Mouse (Mus musculus) intestine, embryonic 14.5 days (tissue): ENCODE measurements around the gene Zfp775. TPM values are rescaled to one million over a fixed set of nuclear protein-coding genes. Genes with fewer than 3 reads are reported as not detected.

Source experiments
- ATAC-seq: fragments of 200-750 bp; cut with Nextera tagmentation; replicated peaks from 2 replicates; pipeline ENCODE4 v1.8.0; 2017; ENCODE audit warnings: low read depth, moderate number of reproducible peaks, moderate TSS enrichment, moderate library complexity; ENCODE audit not compliant: low FRiP score, low TSS enrichment
- DNase-seq: peaks from one replicate; pipeline ENCODE4 v3.0.0-alpha.2; 2018; ENCODE audit warnings: low spot score
- H3K27ac ChIP-seq: fragments of 300-500 bp; sonication (generic); 2 replicates; pipeline ENCODE4 v1.5.1; 2014; ENCODE audit warnings: low read depth, mild to moderate bottlenecking, control low read depth
- H3K27me3 ChIP-seq: fragments of 300-500 bp; sonication (generic); replicated peaks from 2 replicates; pipeline ENCODE4 v1.6.1; 2014; ENCODE audit warnings: low read length, control low read depth; ENCODE audit not compliant: control insufficient read depth, insufficient read depth
- H3K36me3 ChIP-seq: fragments of 300-500 bp; sonication (generic); 2 replicates; pipeline ENCODE4 v1.6.1; 2014; ENCODE audit warnings: low read length, control low read depth; ENCODE audit not compliant: control insufficient read depth, insufficient read depth
- H3K4me1 ChIP-seq: fragments of 300-500 bp; sonication (generic); replicated peaks from 2 replicates; pipeline ENCODE4 v1.6.1; 2014; ENCODE audit warnings: low read length, control low read depth, mixed read lengths; ENCODE audit not compliant: control insufficient read depth, insufficient read depth
- H3K4me2 ChIP-seq: fragments of 300-500 bp; sonication (generic); 2 replicates; pipeline ENCODE4 v1.6.1; 2014; ENCODE audit warnings: low read length
- H3K4me3 ChIP-seq: fragments of 300-500 bp; sonication (generic); 2 replicates; pipeline ENCODE4 v1.5.1; 2014; ENCODE audit warnings: low read depth, low read length, control low read depth, mixed read lengths
- H3K9ac ChIP-seq: fragments of 300-500 bp; sonication (generic); 2 replicates; pipeline ENCODE4 v1.6.1; 2014; ENCODE audit warnings: mild to moderate bottlenecking, low read length
- H3K9me3 ChIP-seq: fragments of 300-500 bp; sonication (generic); 2 replicates; pipeline ENCODE4 v1.6.1; 2016; ENCODE audit warnings: low read length, control low read depth; ENCODE audit not compliant: control insufficient read depth
- WGBS: fragments of 180-500 bp; shearing (Covaris S2); extraction: QIAGEN DNeasy Blood & Tissue Kit; methylation state at CpG from one replicate; pipeline ENCODE4 v1.1.7; 2014; 5-methylcytosine and 5-hydroxymethylcytosine counted together
- polyA plus RNA-seq: library from polyadenylated mRNA; unstranded; fragments of >200 nt; fragmentation: Nextera tagmentation; extraction: Ambion mirVana; gene quantifications from 2 replicates; pipeline ENCODE4 v1.2.1, GENCODE M21; 2014

Zfp775 gene
- polyA plus RNA-seq, 1 experiment from 2014 or later, result 8.3 TPM

DNA sequence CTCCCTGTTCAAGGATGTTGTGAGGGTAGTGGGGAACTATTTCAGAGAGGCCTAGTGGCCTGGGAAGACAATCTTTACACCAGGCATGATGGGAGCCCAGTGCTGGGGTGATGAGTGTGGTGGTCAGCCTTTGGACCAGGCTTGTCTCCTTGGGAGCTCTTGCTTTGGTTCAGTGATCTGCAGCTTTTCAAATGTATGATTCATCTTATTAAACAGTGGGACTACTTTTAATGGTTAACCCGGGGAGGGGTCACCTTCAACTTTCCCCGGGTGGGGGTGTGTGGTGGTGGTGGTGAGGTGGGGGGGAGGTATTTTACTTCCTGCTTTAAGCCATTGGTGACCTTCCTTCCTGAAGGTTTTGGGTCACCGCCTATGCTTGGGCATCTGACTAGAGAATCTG, 26.5 kb downstream of the Zfp775 start:
- Histone ChIP-seq H3K9ac (no peak overlapping the region), H3K27me3 (peaks cover 35% of the 10 kb centered on the region), H3K4me3 (no peak overlapping the region), H3K9me3 (no peaks in the 10 kb centered on the region), H3K27ac (no peak overlapping the region), H3K4me2 (no peak overlapping the region), H3K4me1 (0 out of 2 replicates have a peak, but pooled peaks cover 5% of the 10 kb centered on the region), H3K36me3 (no peaks in the 10 kb centered on the region)
- no peak for DNase-seq
- no peak for ATAC-seq
- 92% methylated on average over 3 of the region's 3 CpGs for WGBS

GRCm38 (mm10) chr6:48628808-48629660, 27.2 kb downstream of the Zfp775 start:
- H3K27ac ChIP-seq, result no peak overlapping the region
- H3K4me3 ChIP-seq, result peak overlapping the region; percentile 40
- no peak for ATAC-seq
- H3K27me3 ChIP-seq, result peaks cover 35% of the 10 kb centered on the region
- 0 out of 2 replicates have a peak, but pooled peaks cover 5% of the 10 kb centered on the region for H3K4me1 ChIP-seq
- peak; percentile 65 for DNase-seq
- H3K9ac ChIP-seq, result peak overlapping the region; percentile 48
- peak overlapping the region; percentile 81 for H3K4me2 ChIP-seq
- no peaks in the 10 kb centered on the region for H3K9me3 ChIP-seq
- no peaks in the 10 kb centered on the region for H3K36me3 ChIP-seq
- 5% methylated on average over 54 of the region's 54 CpGs for WGBS

DNA sequence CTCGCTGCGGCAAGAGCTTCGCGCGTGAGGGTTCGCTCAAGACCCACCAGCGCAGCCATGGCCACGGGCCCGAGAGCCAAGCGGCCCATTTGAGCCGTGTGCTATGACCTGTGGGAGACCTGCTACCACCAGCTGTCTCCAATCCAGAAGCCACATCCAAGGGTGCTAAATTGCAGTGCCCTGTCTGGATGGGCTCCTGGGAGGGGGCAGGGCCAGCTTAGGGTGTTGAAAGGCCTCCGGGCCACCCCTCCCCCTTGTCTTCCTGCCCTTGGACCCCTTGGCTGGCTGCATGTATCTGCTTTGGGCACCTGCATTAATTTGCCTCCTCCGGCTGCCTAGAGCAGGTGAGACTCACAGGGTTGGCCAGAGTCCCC, 27.8 kb downstream of the Zfp775 start:
- no peaks in the 10 kb centered on the region for H3K9me3 ChIP-seq
- 0 out of 2 replicates have a peak, but pooled peaks cover 5% of the 10 kb centered on the region for H3K4me1 ChIP-seq
- ATAC-seq (0 out of 2 replicates have a peak, but pooled peaks have one; percentile 33), DNase-seq (no peak)
- WGBS, result 9% methylated on average over 13 of the region's 13 CpGs
- peaks cover 35% of the 10 kb centered on the region for H3K27me3 ChIP-seq
- H3K4me2 ChIP-seq, result peak overlapping the region; percentile 81
- H3K9ac ChIP-seq, result peak overlapping the region; percentile 48
- peak overlapping the region; percentile 40 for H3K4me3 ChIP-seq
- H3K36me3 ChIP-seq, result no peaks in the 10 kb centered on the region
- H3K27ac ChIP-seq, result no peak overlapping the region

DNA sequence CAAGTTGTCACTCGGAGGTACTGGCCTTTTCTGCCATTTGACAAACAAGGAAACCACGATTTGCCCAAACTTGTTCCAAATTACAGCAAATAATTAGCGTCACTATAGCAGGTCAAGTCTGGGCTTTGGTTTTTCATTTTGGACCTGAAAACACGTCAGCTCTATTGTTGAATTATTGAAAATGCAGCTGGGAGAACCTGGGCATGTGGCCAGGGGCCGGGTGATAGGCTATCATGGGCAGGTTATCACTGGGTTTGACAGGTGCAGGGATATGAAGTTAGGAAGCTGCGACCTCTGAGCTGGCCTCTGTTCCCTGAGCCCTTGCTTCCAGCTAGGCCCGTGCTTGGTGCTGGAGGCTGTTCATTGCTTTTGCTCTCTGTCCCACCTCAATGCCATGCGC, 29.0 kb downstream of the Zfp775 start:
- H3K9me3 ChIP-seq, result no peaks in the 10 kb centered on the region
- no peak overlapping the region for H3K27ac ChIP-seq
- DNase-seq (no peak), ATAC-seq (no peak)
- no peaks in the 10 kb centered on the region for H3K36me3 ChIP-seq
- no peak overlapping the region for H3K4me2 ChIP-seq
- 85% methylated on average over 8 of the region's 8 CpGs for WGBS
- peaks cover 32% of the 10 kb centered on the region for H3K27me3 ChIP-seq
- H3K4me3 ChIP-seq, result no peak overlapping the region
- H3K4me1 ChIP-seq, result 0 out of 2 replicates have a peak, but pooled peaks cover 5% of the 10 kb centered on the region
- H3K9ac ChIP-seq, result no peak overlapping the region

- ATAC-seq (no peak), DNase-seq (no peak)
- Histone ChIP-seq H3K4me2 (no peak overlapping the region), H3K9ac (no peak overlapping the region), H3K4me1 (no peaks in the 10 kb centered on the region), H3K27me3 (no peaks in the 10 kb centered on the region), H3K9me3 (no peaks in the 10 kb centered on the region), H3K27ac (no peak overlapping the region), H3K36me3 (no peaks in the 10 kb centered on the region), H3K4me3 (no peak overlapping the region)
- WGBS, result 78% methylated on average over 2 of the region's 2 CpGs
Observed at GRCm38 (mm10) chr6:48635105-48635504, 33.2 kb downstream of the Zfp775 start.

DNA sequence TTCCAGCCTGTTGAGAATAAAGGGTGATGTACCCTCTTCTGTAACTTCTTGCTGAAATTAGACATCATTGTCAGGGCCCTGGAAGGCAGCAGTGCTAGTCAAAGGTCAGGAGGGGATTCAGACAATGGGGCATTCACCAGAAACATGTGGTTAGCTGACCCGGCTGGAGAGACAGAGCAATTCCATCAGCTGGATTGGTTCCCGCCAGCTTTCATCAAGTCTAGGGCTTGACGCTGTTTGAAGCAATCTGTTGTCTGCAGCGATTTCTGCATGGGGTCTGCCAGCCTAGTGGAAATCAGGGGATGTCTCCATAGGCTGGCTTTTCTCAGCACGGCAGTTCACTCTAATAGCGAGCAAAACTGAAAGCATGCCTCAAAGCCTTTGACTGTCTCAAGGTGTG, 34.7 kb downstream of the Zfp775 start:
- Histone ChIP-seq H3K4me2 (no peak overlapping the region), H3K36me3 (no peaks in the 10 kb centered on the region), H3K9ac (no peak overlapping the region), H3K4me1 (no peaks in the 10 kb centered on the region), H3K4me3 (no peak overlapping the region), H3K27me3 (no peaks in the 10 kb centered on the region), H3K9me3 (no peaks in the 10 kb centered on the region), H3K27ac (no peak overlapping the region)
- WGBS, result 60% methylated on average over 6 of the region's 6 CpGs
- ATAC-seq, result no peak
- peak; percentile 23 for DNase-seq

DNA sequence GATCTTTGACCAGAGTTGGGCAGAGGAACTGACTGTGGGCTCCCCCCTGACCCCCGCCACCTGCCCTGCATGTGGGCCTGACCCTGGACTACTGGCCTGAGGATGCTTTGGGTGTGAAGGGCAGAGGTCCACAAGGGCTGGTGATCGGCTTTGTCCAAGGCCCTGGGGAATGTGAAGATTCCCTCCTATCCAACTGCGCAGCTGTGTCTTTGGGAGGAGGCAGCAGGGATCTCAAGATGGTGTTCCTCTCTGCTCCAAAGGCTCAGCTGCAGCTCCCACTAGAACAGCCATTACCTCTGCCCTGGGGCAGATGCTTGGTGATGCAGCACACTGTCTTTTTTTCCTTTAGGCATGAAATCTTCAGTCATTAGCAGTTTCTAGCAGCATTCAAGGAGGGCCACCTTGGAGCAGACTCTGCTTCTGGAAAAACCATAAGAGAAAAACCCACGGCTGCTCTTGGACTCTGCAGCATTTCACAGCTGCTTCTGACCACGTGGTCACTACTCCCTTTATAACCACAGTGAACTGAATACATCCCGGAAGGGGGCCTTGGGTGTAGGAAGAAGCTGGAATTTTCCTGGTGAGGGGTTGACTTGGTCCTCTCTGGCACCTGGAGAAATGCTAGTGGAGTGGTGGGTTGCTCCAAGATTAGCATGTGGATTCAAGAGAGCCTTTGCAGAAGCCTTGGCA, 36.1 kb downstream of the Zfp775 start:
- no peaks in the 10 kb centered on the region for H3K27me3 ChIP-seq
- 67% methylated on average over 6 of the region's 6 CpGs for WGBS
- H3K27ac ChIP-seq, result no peak overlapping the region
- H3K4me2 ChIP-seq, result no peak overlapping the region
- no peaks in the 10 kb centered on the region for H3K36me3 ChIP-seq
- ATAC-seq (no peak), DNase-seq (no peak)
- no peaks in the 10 kb centered on the region for H3K4me1 ChIP-seq
- no peak overlapping the region for H3K9ac ChIP-seq
- no peak overlapping the region for H3K4me3 ChIP-seq
- H3K9me3 ChIP-seq, result no peaks in the 10 kb centered on the region

DNA sequence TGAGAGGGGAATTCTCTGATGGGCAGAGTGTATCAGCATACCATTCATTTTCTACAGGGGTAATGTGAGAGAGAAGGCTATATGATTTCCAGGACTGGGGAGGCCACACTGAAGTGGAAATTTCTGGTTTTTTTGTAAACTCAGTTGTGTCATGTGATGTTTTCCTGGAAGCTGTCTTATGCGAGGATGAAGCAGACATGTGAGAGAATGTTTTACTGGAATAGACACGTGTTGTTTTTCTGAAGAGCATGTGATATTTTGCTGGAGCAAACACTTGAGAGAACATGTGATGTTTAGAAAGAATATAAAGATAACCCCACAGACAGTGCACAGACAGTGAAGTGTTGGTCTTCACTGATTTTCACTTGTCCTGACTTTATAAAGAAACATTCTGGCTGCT, 36.7 kb downstream of the Zfp775 start:
- ATAC-seq, result no peak

More for the DNA sequence above, 36.7 kb downstream of the Zfp775 start:
- Histone ChIP-seq H3K4me1 (no peaks in the 10 kb centered on the region), H3K4me2 (no peak overlapping the region), H3K36me3 (no peaks in the 10 kb centered on the region), H3K9ac (no peak overlapping the region), H3K9me3 (no peaks in the 10 kb centered on the region), H3K4me3 (no peak overlapping the region), H3K27ac (no peak overlapping the region), H3K27me3 (no peaks in the 10 kb centered on the region)
- DNase-seq, result no peak
- WGBS, result 70% methylated on average over 2 of the region's 2 CpGs
